Mouse (Mus musculus): ENCODE measurements around the gene Tecpr2.

Tecpr2 gene

GRCm38 (mm10) chr12:110864008-110864407 is 25.1 kb upstream of the Tecpr2 start:
- no peak for DNase-seq (ENCODE audit: low spot score)

GRCm38 (mm10) chr12:110865571-110865970 is 23.5 kb upstream of the Tecpr2 start:
- DNase-seq (ENCODE audit: low spot score): no peak

- DNase-seq (ENCODE audit: low spot score): no peak
Observed at GRCm38 (mm10) chr12:110865989-110866388, 23.1 kb upstream of the Tecpr2 start.

DNA sequence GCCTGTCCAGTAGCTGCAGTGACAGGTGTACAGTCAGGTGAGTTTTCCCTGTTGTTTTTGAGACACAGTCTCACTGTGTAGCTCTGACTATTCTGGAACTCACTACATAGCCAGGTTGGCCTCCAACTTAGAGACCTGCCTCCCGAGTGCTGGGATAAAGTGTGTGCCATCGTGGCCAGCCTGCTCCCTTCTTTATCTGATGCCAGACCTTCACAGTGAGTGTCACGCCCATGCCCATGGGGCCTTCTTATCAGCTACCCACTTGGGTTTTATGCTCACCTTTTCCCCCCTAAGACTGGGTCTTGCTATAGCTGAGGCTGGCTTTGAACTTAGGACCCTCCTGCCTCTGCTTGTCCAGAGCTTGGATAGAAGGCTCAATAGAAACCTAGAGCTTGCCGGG is 19.0 kb upstream of the Tecpr2 start:
- no peak for DNase-seq (ENCODE audit: low spot score)

GRCm38 (mm10) chr12:110871247-110871646 is 17.8 kb upstream of the Tecpr2 start:
- peak; percentile 20 for DNase-seq (ENCODE audit: low spot score)

GRCm38 (mm10) chr12:110875351-110875750 is 13.7 kb upstream of the Tecpr2 start:
- no peak for DNase-seq (ENCODE audit: low spot score)

DNA sequence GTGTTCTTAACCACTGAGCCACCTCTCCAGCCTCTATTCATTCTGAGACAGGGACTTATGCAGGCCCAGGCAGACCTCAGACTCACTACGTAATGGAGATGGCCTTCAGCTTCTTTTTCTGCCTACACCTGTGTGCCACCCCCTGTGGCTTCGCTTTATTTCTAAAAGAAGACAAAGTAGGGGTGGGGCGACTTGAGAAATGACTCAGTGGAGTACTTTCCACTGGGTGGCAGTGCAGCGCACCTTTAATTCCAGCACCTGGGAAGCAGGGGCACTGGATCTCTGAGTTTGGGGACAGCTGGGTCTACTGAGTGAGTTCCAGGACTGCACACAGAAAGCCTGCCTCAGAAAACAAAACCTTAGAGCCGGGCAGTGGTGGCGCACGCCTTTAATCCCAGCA is 6.8 kb upstream of the Tecpr2 start:
- no peak for DNase-seq (ENCODE audit: low spot score)

- DNase-seq (ENCODE audit: low spot score): no peak
Observed at GRCm38 (mm10) chr12:110885251-110885650, 3.8 kb upstream of the Tecpr2 start.

DNA sequence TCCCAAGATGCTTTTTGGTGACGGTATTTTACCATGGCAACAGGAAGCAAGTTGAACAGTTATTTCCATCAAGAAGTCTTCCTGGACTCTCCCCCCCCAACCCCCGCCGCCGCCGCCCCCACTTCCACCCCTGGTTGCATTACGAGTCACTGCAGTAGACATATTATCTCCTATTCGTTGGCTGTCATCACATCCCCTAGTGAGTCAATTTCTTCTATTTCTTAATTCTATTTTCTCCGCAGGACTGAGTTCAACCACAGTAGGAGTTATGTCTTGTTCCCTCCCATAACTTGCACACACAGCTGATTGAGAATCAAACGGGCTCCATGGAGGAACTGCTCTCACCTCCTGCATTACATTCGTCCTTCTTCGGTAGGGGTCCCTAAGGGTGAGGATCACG is 958 bp upstream of the Tecpr2 start:
- DNase-seq (ENCODE audit: low spot score): no peak

- DNase-seq (ENCODE audit: low spot score): no peak
Observed at GRCm38 (mm10) chr12:110888606-110889005, 458 bp upstream of the Tecpr2 start.

DNA sequence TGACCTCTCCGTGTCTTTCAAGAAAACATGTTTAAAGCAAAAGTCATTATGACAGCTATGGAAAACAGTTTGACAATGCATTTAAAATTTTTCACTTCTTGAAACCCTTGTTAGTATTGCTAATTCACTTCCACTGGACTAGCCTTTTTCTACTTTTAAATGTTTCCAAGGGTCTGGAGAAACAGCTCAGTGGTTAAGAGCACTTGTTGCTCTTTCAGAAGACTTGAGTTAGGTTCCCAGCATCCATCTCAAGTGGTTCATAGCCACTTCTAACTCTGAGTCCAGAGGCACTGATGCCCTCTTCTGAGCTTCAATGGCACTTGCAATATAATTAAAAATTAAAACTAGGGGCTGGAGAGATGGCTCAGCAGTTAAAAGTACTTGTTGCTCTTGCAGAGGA is 2.8 kb downstream of the Tecpr2 start:
- no peak for DNase-seq (ENCODE audit: low spot score)

GRCm38 (mm10) chr12:110902106-110902505 is 13.0 kb downstream of the Tecpr2 start:
- no peak for DNase-seq (ENCODE audit: low spot score)

GRCm38 (mm10) chr12:110903536-110903935 is 14.5 kb downstream of the Tecpr2 start:
- no peak for DNase-seq (ENCODE audit: low spot score)

GRCm38 (mm10) chr12:110907845-110908244 is 18.8 kb downstream of the Tecpr2 start:
- no peak for DNase-seq (ENCODE audit: low spot score)

DNA sequence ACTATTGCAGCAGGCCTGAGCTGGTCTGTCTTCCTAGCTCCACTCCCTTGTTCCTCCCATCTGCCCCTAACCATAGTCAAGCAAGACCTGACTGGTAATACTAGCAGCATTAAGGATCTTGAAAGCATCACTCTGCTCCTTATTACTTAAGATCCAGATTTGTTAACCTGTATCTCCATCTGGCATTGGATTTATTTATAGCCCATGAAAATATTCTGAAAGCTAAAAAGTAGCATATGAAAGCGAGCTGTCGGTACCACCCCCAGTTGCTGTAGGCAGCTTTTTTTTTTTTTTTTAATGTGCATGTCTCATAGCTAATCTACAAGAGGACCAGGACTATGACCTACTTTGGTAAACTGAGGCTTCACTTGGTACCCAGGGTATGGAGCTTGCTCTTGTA is 20.9 kb downstream of the Tecpr2 start:
- DNase-seq (ENCODE audit: low spot score): no peak

DNA sequence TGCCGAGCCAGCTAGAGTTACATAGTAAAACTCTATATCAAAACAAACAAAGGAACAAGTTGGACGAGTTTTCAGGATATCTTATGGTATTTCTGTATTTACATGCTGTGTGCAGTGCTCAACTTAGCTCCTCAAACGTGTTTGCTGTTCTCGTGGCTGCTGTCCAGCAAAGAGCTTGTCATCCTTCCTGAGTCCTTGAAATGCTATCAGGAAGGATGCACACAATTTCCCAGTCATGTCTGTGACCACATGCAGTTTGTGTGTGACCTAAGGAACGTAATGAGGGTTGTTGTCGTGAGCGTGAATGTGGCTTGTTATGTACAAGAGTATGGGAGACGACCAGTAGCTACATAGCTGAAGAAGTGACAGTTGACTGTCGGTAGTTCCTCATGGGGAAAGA is 26.7 kb downstream of the Tecpr2 start:
- DNase-seq (ENCODE audit: low spot score): no peak

- no peak for DNase-seq (ENCODE audit: low spot score)
Observed at GRCm38 (mm10) chr12:110920254-110920653, 31.2 kb downstream of the Tecpr2 start.

DNA sequence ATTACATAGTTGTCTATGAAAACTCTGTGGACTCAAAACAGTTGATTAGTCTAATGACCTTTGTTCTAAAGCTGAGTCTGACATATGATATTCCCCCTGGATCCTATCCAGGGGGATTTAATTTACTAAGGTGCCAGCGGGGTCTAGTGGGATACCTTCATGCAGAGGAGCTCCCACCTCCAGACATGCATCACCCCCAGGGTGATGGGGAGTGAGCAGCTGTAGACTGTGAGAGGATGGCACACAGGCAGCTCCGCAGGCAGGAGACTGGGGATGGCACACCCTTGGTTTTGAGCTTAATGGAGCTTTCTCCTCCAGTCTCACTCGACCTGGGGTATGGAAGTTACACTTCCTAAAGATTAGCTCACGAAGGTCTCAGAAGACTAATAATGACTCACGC is 32.5 kb downstream of the Tecpr2 start:
- no peak for DNase-seq (ENCODE audit: low spot score)

DNA sequence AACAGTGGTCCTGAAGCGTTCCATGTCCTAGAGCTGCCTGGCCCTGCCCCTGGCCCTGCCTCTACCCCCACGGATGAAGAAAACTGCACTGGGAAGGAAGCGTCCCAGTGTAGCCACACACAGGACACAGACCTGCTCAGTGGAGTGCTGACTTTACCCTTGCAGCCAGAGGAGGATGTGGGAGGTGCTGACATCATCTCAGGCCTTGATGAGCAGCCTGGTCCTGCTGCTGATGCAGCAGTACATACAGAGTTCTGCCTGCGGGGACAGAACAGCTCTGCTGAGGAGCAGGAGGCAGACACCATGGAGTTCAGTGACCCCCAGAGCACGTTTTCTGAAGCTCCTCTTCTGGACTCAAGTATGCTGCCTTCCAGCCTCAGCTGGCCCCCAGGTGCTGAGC is 43.8 kb downstream of the Tecpr2 start:
- no peak for DNase-seq (ENCODE audit: low spot score)

DNA sequence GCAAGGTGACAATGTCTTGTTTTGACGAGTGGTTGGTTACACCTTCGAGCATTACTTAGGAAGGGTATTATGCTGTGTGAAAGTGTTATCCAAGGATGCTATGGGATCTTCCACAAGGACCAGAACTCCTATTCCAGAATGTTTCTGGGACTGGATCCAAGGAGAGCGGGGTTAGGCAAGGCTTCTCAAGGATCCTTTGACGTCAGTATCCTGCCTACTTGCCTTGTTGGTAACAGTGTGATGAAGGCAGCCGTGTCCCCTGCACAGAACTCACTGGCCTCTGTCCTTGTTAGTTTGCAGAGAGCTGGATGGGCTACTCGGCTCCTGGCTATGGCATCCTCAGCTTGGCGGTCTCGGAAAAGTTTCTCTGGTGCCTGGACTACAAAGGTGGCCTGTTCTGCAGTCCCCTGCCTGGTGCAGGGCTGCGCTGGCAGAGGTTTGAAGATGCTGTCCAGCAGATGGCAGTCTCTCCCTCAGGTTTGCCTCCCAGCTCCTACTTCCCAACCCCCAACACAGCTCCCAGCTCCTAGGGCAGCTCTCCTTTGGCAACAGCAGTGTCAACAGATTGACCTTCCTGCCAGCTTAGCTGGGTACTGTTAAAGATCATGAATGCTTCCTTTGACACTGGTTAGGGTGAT is 47.0 kb downstream of the Tecpr2 start:
- peak; percentile 67 for DNase-seq (ENCODE audit: low spot score)

GRCm38 (mm10) chr12:110937496-110937895 is 48.4 kb downstream of the Tecpr2 start:
- no peak for DNase-seq (ENCODE audit: low spot score)

DNA sequence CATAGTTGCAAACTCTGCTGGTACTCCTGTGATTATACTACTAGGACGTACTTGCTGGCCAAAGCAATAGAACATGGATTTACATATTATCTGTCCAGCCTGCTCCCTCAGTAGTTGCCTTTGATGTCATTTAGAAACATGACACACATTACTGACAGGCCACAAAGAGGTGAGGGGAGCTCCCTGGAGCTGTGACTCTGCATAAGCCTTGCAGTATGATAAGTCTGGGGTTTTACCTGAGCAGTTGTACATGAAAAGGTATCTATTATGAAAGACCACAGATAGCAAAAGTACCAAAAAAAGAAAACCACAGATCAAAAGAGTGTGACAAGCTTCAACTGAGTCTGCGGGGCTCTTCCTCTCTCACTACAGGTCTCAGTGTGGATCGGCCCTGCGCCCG is 50.3 kb downstream of the Tecpr2 start:
- no peak for DNase-seq (ENCODE audit: low spot score)

- no peak for DNase-seq (ENCODE audit: low spot score)
Observed at GRCm38 (mm10) chr12:110940869-110941268, 51.8 kb downstream of the Tecpr2 start.

DNA sequence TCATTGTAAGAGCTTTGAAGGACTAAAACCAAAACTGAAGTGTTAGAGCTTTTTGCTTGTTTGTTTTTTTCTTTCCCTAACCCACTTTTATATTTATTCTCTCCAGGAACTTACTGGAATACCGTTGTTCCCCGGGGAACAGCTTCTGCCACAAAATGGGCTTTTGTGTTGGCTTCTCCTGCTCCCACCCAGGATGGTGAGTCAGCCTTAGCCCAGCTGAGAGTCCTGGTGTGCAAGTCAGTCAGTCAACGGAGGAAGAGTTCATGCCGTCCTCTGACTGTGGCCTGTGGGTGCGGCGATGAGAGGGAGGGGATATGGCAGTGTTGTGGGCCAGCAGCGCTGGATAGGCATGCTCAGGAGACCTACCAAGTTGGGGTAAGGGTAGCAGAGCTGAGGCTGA is 57.2 kb downstream of the Tecpr2 start:
- no peak for DNase-seq (ENCODE audit: low spot score)

All from yolk sac, embryonic 10.5 days (tissue).